Mouse (Mus musculus): ENCODE results near the gene Lactb. TPM values are rescaled to one million over a fixed set of nuclear protein-coding genes. Genes with fewer than 3 reads are reported as not detected.
A peak's percentile ranks its signal among the peaks of the same experiment; 100 is the strongest.

Lactb gene
- total and polyA plus RNA-seq, 3 experiments, result 14.6 to 29.4 (median 23.7) TPM

GRCm38 (mm10) chr9:66991021-66991749 is 15.9 kb upstream of the Lactb start:
- Histone ChIP-seq H3K4me2 (ENCODE audit: insufficient read depth, low read depth, poor library complexity, severe bottlenecking) (peak overlapping the region; percentile 29; the same call in 1 of the 2 replicates), H3K9me3 (replicated peaks; ENCODE audit: low read length) (peaks cover 8% of the 10 kb centered on the region), H3K27me3 (replicated peaks) (no peaks in the 10 kb centered on the region), H3K4me3 (replicated peaks in 1 of 3; ENCODE audit: low read depth in 2 of 3, low read length in 2 of 3, poor library complexity in 1 of 3) (no peak overlapping the region), H3K36me3 (replicated peaks in 1 of 2; ENCODE audit: control insufficient read depth in 1 of 2, insufficient read depth in 1 of 2, low read length in 1 of 2) (no peaks in the 10 kb centered on the region), H3K9ac (ENCODE audit: insufficient read depth, low read depth) (no peak overlapping the region), H3K27ac (ENCODE audit: insufficient read depth, low read depth) (no peak overlapping the region), H3K4me1 (ENCODE audit: control insufficient read depth in 1 of 2, insufficient read depth in 2 of 2) (peaks cover 17 to 44% of the 10 kb centered on the region in 2 experiments), H3K79me2 (replicated peaks; ENCODE audit: control insufficient read depth, extremely low read depth, insufficient read depth, poor library complexity, severe bottlenecking) (no peaks in the 10 kb centered on the region)
- peak; percentile 66 for DNase-seq (ENCODE audit: extremely low read depth)
- dilution Hi-C loops (cut with MboI; ENCODE audit: extremely low pct_ligation_motif_present, extremely low pct_unique_long_range_greater_than_20kb, low sequenced_read_pairs) (no loop called here), in situ Hi-C loops (cut with MboI; ENCODE audit: low pct_ligation_motif_present, low pct_unique_long_range_greater_than_20kb, low sequenced_read_pairs) (loop anchor here (25.0 kb wide), 1 partner anchor 479 kb away; the partner anchor contains the start of gene Fbxl22)
- TF ChIP-seq MAX (IDR thresholded peaks at IDR 0.05; ENCODE audit: low read length) (no peak), SMC3 (IDR thresholded peaks at IDR 0.05; ENCODE audit: low read depth, low read length) (no peak), EP300 (IDR thresholded peaks at IDR 0.05; ENCODE audit: low read length) (0 out of 2 replicates have a peak, but pooled peaks have one; percentile 25), UBTF (IDR thresholded peaks at IDR 0.05; ENCODE audit: low read depth, low read length) (no peak), ZC3H11A (IDR thresholded peaks at IDR 0.05; ENCODE audit: low read depth, low read length) (no peak), ETS1 (conservative IDR thresholded peaks at IDR 0.05; ENCODE audit: low read depth, low read length) (peak; percentile 65), CHD2 (IDR thresholded peaks at IDR 0.05; ENCODE audit: low read length) (no peak), POLR2A (IDR thresholded peaks at IDR 0.05; ENCODE audit: low read depth, low read length) (no peak), TCF12 (IDR thresholded peaks at IDR 0.05; ENCODE audit: low read depth, low read length) (peak; percentile 30; the same call in 1 of the 2 replicates), ZNF384 (IDR thresholded peaks at IDR 0.05; ENCODE audit: low read depth, low read length) (no peak), BHLHE40 (IDR thresholded peaks at IDR 0.05; ENCODE audit: low read depth, low read length) (peak; percentile 78), KAT2A (IDR thresholded peaks at IDR 0.05; ENCODE audit: insufficient replicate concordance, low read length) (no peak), USF1 (IDR thresholded peaks at IDR 0.05; ENCODE audit: low read depth, low read length) (no peak), PAX5 (IDR thresholded peaks at IDR 0.05; ENCODE audit: low read length) (no peak), MYC (IDR thresholded peaks at IDR 0.05; ENCODE audit: low read depth, low read length) (no peak)

- no peaks in the 10 kb centered on the region for H3K36me3 ChIP-seq (replicated peaks in 1 of 2; ENCODE audit: control insufficient read depth in 1 of 2, insufficient read depth in 1 of 2, low read length in 1 of 2)
- peak overlapping the region; percentile 21; the same call in 1 of the 2 replicates for H3K4me2 ChIP-seq (ENCODE audit: insufficient read depth, low read depth, poor library complexity, severe bottlenecking)
- DNase-seq (ENCODE audit: extremely low read depth), result peak; percentile 89
- H3K9me3 ChIP-seq (replicated peaks; ENCODE audit: low read length), result peaks cover 8% of the 10 kb centered on the region
- no peak overlapping the region for H3K4me3 ChIP-seq (replicated peaks in 1 of 3; ENCODE audit: low read depth in 2 of 3, low read length in 2 of 3, poor library complexity in 1 of 3)
- no peaks in the 10 kb centered on the region for H3K27me3 ChIP-seq (replicated peaks)
- no peak overlapping the region for H3K9ac ChIP-seq (ENCODE audit: insufficient read depth, low read depth)
- in situ Hi-C loops (cut with MboI; ENCODE audit: low pct_ligation_motif_present, low pct_unique_long_range_greater_than_20kb, low sequenced_read_pairs) (loop anchor here (25.0 kb wide), 1 partner anchor 478 kb away; the partner anchor contains the start of gene Fbxl22), dilution Hi-C loops (cut with MboI; ENCODE audit: extremely low pct_ligation_motif_present, extremely low pct_unique_long_range_greater_than_20kb, low sequenced_read_pairs) (no loop called here)
- no peaks in the 10 kb centered on the region for H3K79me2 ChIP-seq (replicated peaks; ENCODE audit: control insufficient read depth, extremely low read depth, insufficient read depth, poor library complexity, severe bottlenecking)
- no peak overlapping the region for H3K27ac ChIP-seq (ENCODE audit: insufficient read depth, low read depth)
- peaks cover 19 to 49% of the 10 kb centered on the region in 2 experiments for H3K4me1 ChIP-seq (ENCODE audit: control insufficient read depth in 1 of 2, insufficient read depth in 2 of 2)
- no peak for TF ChIP-seq TBP (conservative IDR thresholded peaks at IDR 0.05; ENCODE audit: low read depth, low read length)
- peak; percentile 91 for TF ChIP-seq MYC (IDR thresholded peaks at IDR 0.05; ENCODE audit: low read depth, low read length)
- TF ChIP-seq ZKSCAN1 (IDR thresholded peaks at IDR 0.05; ENCODE audit: borderline replicate concordance, low read depth, low read length), result no peak
- TF ChIP-seq MAFK (IDR thresholded peaks at IDR 0.05; ENCODE audit: insufficient replicate concordance, low read length), result peak; percentile 73; the same call in 1 of the 2 replicates
- TF ChIP-seq NELFE (IDR thresholded peaks at IDR 0.05; ENCODE audit: low read depth, low read length), result no peak
- no peak for TF ChIP-seq PAX5 (IDR thresholded peaks at IDR 0.05; ENCODE audit: low read length)
- peak; percentile 69 for TF ChIP-seq SIN3A (IDR thresholded peaks at IDR 0.05; ENCODE audit: low read length)
- TF ChIP-seq ETS1 (conservative IDR thresholded peaks at IDR 0.05; ENCODE audit: low read depth, low read length), result peak; percentile 98
- TF ChIP-seq HCFC1 (IDR thresholded peaks at IDR 0.05; ENCODE audit: low read depth, low read length), result no peak
- TF ChIP-seq MAZ (IDR thresholded peaks at IDR 0.05; ENCODE audit: low read depth, low read length), result peak; percentile 44; the same call in 1 of the 2 replicates
- no peak for TF ChIP-seq KAT2A (IDR thresholded peaks at IDR 0.05; ENCODE audit: insufficient replicate concordance, low read length)
- TF ChIP-seq RCOR1 (conservative IDR thresholded peaks at IDR 0.05; ENCODE audit: low read depth, low read length), result peak; percentile 89; the same call in 1 of the 2 replicates
- TF ChIP-seq ZC3H11A (IDR thresholded peaks at IDR 0.05; ENCODE audit: low read depth, low read length), result no peak
- no peak for TF ChIP-seq ZMIZ1 (IDR thresholded peaks at IDR 0.05; ENCODE audit: low read depth, low read length)
- peak; percentile 86 for TF ChIP-seq JUN (IDR thresholded peaks at IDR 0.05; ENCODE audit: insufficient read depth, low read depth, low read length)
- peak; percentile 70 for TF ChIP-seq USF1 (IDR thresholded peaks at IDR 0.05; ENCODE audit: low read depth, low read length)
- 0 out of 2 replicates have a peak, but pooled peaks have one; percentile 30 for TF ChIP-seq MXI1 (IDR thresholded peaks at IDR 0.05; ENCODE audit: low read depth, low read length)
- no peak for TF ChIP-seq SMC3 (IDR thresholded peaks at IDR 0.05; ENCODE audit: low read depth, low read length)
- TF ChIP-seq CHD2 (IDR thresholded peaks at IDR 0.05; ENCODE audit: low read length), result no peak
- no peak for TF ChIP-seq NRF1 (IDR thresholded peaks at IDR 0.05; ENCODE audit: low read depth, low read length)
- no peak for TF ChIP-seq CTCF (conservative IDR thresholded peaks at IDR 0.05 in 1 of 2, IDR thresholded peaks at IDR 0.05 in 1 of 2; ENCODE audit: low read depth in 2 of 2, low read length in 2 of 2)
- TF ChIP-seq MEF2A (IDR thresholded peaks at IDR 0.05; ENCODE audit: borderline replicate concordance, low read depth, low read length), result peak; percentile 56
- no peak for TF ChIP-seq E2F4 (IDR thresholded peaks at IDR 0.05; ENCODE audit: insufficient replicate concordance, low read depth, low read length)
Observed at GRCm38 (mm10) chr9:66990046-66990445, 14.8 kb upstream of the Lactb start.

Data from CH12.LX (cell line).